Mouse (Mus musculus): ENCODE measurements around the gene Leo1. TPM values are rescaled to one million over a fixed set of nuclear protein-coding genes. Genes with fewer than 3 reads are reported as not detected.

The Leo1 gene
- polyA plus RNA-seq, 1 experiment from 2014 or later = 40.7 TPM

DNA sequence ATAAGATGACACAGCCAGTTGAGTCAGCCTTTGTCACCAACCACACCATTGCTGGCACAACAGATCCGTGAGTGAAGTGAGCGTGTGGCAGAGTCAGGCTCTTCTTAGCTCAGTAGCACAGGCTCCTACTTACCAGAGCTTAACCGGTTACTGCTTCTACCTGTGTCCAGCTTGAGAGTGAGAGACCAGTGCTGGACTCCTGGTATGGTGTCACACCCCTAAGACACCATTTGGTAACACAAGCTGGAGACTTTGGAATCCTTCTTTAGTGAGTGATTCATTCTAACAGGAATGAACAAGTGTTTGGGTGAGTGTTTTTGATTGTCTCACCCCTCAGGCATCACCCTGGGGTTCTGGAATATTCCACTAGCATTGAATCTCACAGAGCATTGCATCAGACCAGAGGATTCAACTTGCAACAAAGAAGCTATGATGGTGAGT lies 19.1 kb upstream of the Leo1 start:
- Histone ChIP-seq H3K4me3 (ENCODE audit: low read depth, low read length) (no peak overlapping the region), H3K27ac (ENCODE audit: low read depth, low read length) (no peak overlapping the region), H3K36me3 (ENCODE audit: control insufficient read depth, insufficient read depth, low read length) (no peaks in the 10 kb centered on the region), H3K9ac (replicated peaks; ENCODE audit: low read depth, low read length) (no peak overlapping the region), H3K27me3 (ENCODE audit: control insufficient read depth, insufficient read depth, low read length) (no peaks in the 10 kb centered on the region), H3K4me2 (ENCODE audit: low read depth, low read length) (no peak overlapping the region), H3K4me1 (ENCODE audit: control insufficient read depth, insufficient read depth, low read length) (no peaks in the 10 kb centered on the region), H3K9me3 (ENCODE audit: control insufficient read depth, low read length) (no peaks in the 10 kb centered on the region)
- 88% methylated on average over 3 of the region's 3 CpGs for WGBS
- no peak for ATAC-seq (ENCODE audit: low read depth)

DNA sequence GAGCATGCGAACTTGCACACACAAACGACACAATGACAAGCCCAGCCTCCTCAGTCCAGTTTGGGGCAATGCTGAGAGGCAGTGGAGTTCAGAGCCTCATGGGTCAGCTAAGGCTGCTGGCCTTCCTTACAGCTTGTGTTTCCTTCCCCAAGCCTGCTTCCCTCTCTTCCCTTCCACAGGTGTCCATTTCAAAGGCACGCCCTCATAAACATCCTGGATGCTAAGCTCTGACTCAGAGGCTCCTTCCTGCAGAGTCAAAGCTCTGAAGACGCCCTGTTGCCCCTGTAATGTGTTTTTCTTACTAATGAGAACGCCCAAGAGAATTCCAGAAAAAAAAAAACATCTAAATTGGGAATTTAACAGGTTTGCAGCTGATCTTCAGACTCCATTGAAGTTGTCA lies 17.6 kb upstream of the Leo1 start:
- ATAC-seq (ENCODE audit: low read depth) = no peak
- Histone ChIP-seq H3K4me2 (ENCODE audit: low read depth, low read length) (no peak overlapping the region), H3K4me3 (ENCODE audit: low read depth, low read length) (no peak overlapping the region), H3K27me3 (ENCODE audit: control insufficient read depth, insufficient read depth, low read length) (no peaks in the 10 kb centered on the region), H3K36me3 (ENCODE audit: control insufficient read depth, insufficient read depth, low read length) (no peaks in the 10 kb centered on the region), H3K9ac (replicated peaks; ENCODE audit: low read depth, low read length) (no peak overlapping the region), H3K4me1 (ENCODE audit: control insufficient read depth, insufficient read depth, low read length) (no peaks in the 10 kb centered on the region), H3K27ac (ENCODE audit: low read depth, low read length) (no peak overlapping the region), H3K9me3 (ENCODE audit: control insufficient read depth, low read length) (no peaks in the 10 kb centered on the region)
- 72% methylated on average over 5 of the region's 5 CpGs for WGBS

GRCm38 (mm10) chr9:75424358-75425150 lies 16.8 kb upstream of the Leo1 start:
- H3K27ac ChIP-seq (ENCODE audit: low read depth, low read length) = no peak overlapping the region
- H3K36me3 ChIP-seq (ENCODE audit: control insufficient read depth, insufficient read depth, low read length) = no peaks in the 10 kb centered on the region
- no peak overlapping the region for H3K4me3 ChIP-seq (ENCODE audit: low read depth, low read length)
- no peaks in the 10 kb centered on the region for H3K4me1 ChIP-seq (ENCODE audit: control insufficient read depth, insufficient read depth, low read length)
- no peak overlapping the region for H3K4me2 ChIP-seq (ENCODE audit: low read depth, low read length)
- 27% methylated on average over 6 of the region's 6 CpGs for WGBS
- no peaks in the 10 kb centered on the region for H3K9me3 ChIP-seq (ENCODE audit: control insufficient read depth, low read length)
- ATAC-seq (ENCODE audit: low read depth) = no peak
- H3K27me3 ChIP-seq (ENCODE audit: control insufficient read depth, insufficient read depth, low read length) = no peaks in the 10 kb centered on the region
- H3K9ac ChIP-seq (replicated peaks; ENCODE audit: low read depth, low read length) = no peak overlapping the region

DNA sequence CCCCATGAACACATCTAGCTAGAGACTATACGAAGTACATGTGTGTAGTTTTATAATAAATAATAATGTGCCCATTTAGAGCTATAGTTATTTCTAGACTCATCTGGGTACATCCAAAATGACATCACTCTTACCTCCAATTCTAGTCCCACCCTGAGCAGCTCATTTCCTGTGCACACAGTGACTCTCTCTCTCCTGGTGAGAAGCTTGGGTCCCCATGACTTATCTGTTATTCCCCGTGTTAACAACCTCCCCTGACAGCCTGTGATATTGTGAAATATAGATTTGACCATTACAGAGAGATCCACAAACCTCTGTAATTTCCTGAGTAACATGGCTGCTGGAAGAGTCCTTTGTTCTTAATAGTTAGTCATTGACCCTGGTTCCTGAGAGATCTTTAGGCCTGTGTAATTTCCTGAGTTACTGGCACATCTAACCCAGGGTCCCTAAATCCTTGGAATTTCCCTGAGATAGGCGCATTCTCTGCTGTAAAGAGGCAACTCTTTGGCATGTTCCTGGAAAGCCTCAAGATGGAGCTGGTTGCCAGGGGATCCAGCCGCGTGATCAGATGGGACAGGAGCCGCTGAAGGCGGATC lies 15.4 kb upstream of the Leo1 start:
- H3K27me3 ChIP-seq (ENCODE audit: control insufficient read depth, insufficient read depth, low read length) = no peaks in the 10 kb centered on the region
- H3K4me2 ChIP-seq (ENCODE audit: low read depth, low read length) = no peak overlapping the region
- no peak overlapping the region for H3K9ac ChIP-seq (replicated peaks; ENCODE audit: low read depth, low read length)
- ATAC-seq (ENCODE audit: low read depth) = no peak
- H3K4me3 ChIP-seq (ENCODE audit: low read depth, low read length) = no peak overlapping the region
- H3K4me1 ChIP-seq (ENCODE audit: control insufficient read depth, insufficient read depth, low read length) = no peaks in the 10 kb centered on the region
- 83% methylated on average over 7 of the region's 7 CpGs for WGBS
- H3K27ac ChIP-seq (ENCODE audit: low read depth, low read length) = no peak overlapping the region
- H3K9me3 ChIP-seq (ENCODE audit: control insufficient read depth, low read length) = no peaks in the 10 kb centered on the region
- H3K36me3 ChIP-seq (ENCODE audit: control insufficient read depth, insufficient read depth, low read length) = no peaks in the 10 kb centered on the region

DNA sequence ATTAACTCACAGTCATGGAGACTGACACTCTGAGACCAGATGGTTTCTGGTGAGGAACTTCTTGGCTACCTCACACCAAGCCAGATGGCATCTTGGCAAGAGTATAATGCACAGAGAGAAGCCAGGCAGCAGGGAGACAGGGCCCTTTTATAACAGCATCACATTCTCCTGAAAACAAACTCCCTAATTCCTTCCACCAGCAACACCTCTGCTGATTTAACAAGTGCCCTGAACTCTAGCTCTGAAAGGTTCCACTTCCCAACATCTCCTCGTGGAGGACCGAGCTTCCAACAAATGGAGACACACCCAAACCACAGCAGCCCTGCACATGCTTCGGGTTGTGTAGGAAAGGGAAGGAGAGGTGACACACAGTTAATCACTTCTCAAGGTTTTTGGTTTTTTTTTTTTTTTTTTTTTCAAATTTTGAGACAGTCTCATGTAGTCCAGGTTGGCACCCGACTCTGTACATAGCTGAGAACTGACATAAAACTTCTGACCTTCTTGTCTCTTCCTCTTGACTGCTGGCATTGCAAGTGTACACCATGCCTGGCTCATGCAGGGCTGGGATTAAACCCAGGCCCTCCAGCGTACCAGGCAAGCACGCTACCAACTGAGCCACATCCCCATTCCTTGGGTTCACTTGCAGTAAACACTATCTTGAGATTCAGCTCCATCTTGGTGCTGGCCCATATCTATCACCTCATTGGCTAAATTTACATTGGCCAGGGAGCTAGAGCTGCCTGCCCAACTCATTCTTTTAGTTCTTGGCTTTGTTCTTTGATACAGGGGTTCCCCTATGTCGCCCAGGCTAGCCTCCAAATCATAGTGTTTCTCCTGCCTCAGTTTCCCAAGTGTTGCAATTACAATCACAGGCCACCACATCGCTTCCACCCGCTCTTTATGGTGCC lies 13.7 kb upstream of the Leo1 start:
- Histone ChIP-seq H3K4me2 (ENCODE audit: low read depth, low read length) (no peak overlapping the region), H3K9me3 (ENCODE audit: control insufficient read depth, low read length) (no peaks in the 10 kb centered on the region), H3K27me3 (ENCODE audit: control insufficient read depth, insufficient read depth, low read length) (no peaks in the 10 kb centered on the region), H3K27ac (ENCODE audit: low read depth, low read length) (no peak overlapping the region), H3K4me3 (ENCODE audit: low read depth, low read length) (no peak overlapping the region), H3K4me1 (ENCODE audit: control insufficient read depth, insufficient read depth, low read length) (no peaks in the 10 kb centered on the region), H3K36me3 (ENCODE audit: control insufficient read depth, insufficient read depth, low read length) (no peaks in the 10 kb centered on the region), H3K9ac (replicated peaks; ENCODE audit: low read depth, low read length) (no peak overlapping the region)
- ATAC-seq (ENCODE audit: low read depth) = no peak
- 82% methylated on average over 9 of the region's 9 CpGs for WGBS

DNA sequence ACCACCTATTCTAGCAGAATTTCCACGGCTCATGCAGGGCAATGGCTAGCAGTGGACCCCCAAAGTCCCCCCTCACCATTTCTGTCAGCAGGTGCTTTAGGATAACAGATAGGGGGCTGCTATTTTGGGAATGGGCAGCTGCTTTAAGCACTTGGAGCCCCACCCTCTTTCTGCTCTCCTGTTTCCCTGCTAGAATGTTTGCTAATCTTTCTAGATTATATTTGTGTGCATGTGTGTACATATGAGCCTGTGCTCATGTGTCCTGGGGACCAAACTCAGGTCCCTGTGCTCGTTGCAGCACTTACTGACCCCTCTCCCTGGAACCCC lies 13.1 kb upstream of the Leo1 start:
- Histone ChIP-seq H3K27me3 (ENCODE audit: control insufficient read depth, insufficient read depth, low read length) (no peaks in the 10 kb centered on the region), H3K36me3 (ENCODE audit: control insufficient read depth, insufficient read depth, low read length) (no peaks in the 10 kb centered on the region), H3K27ac (ENCODE audit: low read depth, low read length) (no peak overlapping the region), H3K9ac (replicated peaks; ENCODE audit: low read depth, low read length) (no peak overlapping the region), H3K4me3 (ENCODE audit: low read depth, low read length) (no peak overlapping the region), H3K9me3 (ENCODE audit: control insufficient read depth, low read length) (no peaks in the 10 kb centered on the region), H3K4me1 (ENCODE audit: control insufficient read depth, insufficient read depth, low read length) (no peaks in the 10 kb centered on the region), H3K4me2 (ENCODE audit: low read depth, low read length) (no peak overlapping the region)
- no peak for ATAC-seq (ENCODE audit: low read depth)
- 74% methylated on average over 2 of the region's 2 CpGs for WGBS

- no peak for ATAC-seq (ENCODE audit: low read depth)
- H3K4me3 ChIP-seq (ENCODE audit: low read depth, low read length) = no peak overlapping the region
- no peaks in the 10 kb centered on the region for H3K36me3 ChIP-seq (ENCODE audit: control insufficient read depth, insufficient read depth, low read length)
- H3K27me3 ChIP-seq (ENCODE audit: control insufficient read depth, insufficient read depth, low read length) = no peaks in the 10 kb centered on the region
- H3K9ac ChIP-seq (replicated peaks; ENCODE audit: low read depth, low read length) = no peak overlapping the region
- no peaks in the 10 kb centered on the region for H3K4me1 ChIP-seq (ENCODE audit: control insufficient read depth, insufficient read depth, low read length)
- H3K27ac ChIP-seq (ENCODE audit: low read depth, low read length) = no peak overlapping the region
- WGBS = 99% methylated on average over 2 of the region's 2 CpGs
- no peaks in the 10 kb centered on the region for H3K9me3 ChIP-seq (ENCODE audit: control insufficient read depth, low read length)
- no peak overlapping the region for H3K4me2 ChIP-seq (ENCODE audit: low read depth, low read length)
These were observed 12.3 kb upstream of the Leo1 start for GRCm38 (mm10) chr9:75429040-75429439.

DNA sequence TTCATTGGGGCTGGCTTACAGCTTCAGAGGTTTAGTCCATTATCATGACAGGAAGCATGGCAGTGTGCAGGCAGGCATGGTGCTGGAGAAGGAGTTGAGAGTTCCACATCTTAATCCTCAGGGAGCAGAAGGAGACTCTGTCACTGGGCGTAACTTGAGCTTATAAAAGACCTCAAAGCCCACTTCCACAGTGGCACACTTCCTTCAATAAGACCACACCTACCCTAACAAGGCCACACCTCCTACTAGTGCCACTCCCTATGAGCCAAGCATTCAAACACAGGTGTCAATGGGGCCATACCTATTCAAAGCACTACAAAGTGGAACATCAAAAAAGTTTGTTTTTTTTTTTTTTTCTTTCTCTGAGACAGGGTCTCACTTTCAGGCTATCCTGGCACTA lies 11.7 kb upstream of the Leo1 start:
- no peak overlapping the region for H3K9ac ChIP-seq (replicated peaks; ENCODE audit: low read depth, low read length)
- no peak overlapping the region for H3K4me3 ChIP-seq (ENCODE audit: low read depth, low read length)
- H3K36me3 ChIP-seq (ENCODE audit: control insufficient read depth, insufficient read depth, low read length) = no peaks in the 10 kb centered on the region
- no peak overlapping the region for H3K27ac ChIP-seq (ENCODE audit: low read depth, low read length)
- 96% methylated on average over 1 of the region's 1 CpGs for WGBS
- no peaks in the 10 kb centered on the region for H3K9me3 ChIP-seq (ENCODE audit: control insufficient read depth, low read length)
- no peak overlapping the region for H3K4me2 ChIP-seq (ENCODE audit: low read depth, low read length)
- H3K27me3 ChIP-seq (ENCODE audit: control insufficient read depth, insufficient read depth, low read length) = no peaks in the 10 kb centered on the region
- no peaks in the 10 kb centered on the region for H3K4me1 ChIP-seq (ENCODE audit: control insufficient read depth, insufficient read depth, low read length)
- ATAC-seq (ENCODE audit: low read depth) = no peak
